Mouse (Mus musculus): Measurements from ENCODE around the gene Clic1.
"Not testable (repeated sequence)": the region's sequence is repeated elsewhere in the genome, so short reads cannot be mapped to it uniquely, and the experiment has no call there.

The Clic1 gene

DNA sequence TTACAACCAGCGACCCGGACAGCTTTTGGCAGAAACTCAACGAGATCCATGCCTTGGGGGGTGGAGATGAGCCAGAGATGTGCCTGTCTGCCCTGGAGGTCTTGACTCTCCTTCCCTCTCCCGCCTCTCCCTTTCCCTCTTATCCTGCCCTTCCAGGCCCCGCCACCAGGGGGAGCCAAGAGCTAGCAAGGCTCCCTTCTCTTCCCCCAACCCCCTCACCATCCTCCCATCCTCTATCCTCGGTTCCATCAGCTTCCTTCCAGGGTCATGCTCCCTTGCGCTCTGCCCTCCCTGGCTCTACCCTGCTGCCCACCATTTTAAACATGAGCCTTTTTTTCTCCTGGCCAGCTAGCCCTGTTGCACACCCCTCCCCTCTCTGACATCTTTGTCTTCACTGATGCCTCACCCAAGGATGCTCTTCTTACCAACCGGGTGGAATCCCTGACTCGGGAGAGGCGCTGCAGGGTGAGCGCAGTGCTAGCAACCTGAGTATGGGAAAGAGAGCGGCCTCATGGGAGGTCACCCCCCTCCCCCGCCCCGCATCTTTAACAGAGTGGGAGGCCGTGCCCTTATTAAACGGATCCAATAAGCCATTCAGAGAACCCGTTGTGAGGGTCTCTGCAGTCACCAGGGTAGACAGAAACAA lies 28.5 kb upstream of the Clic1 start:
- peak; percentile 87 to 95 for DNase-seq

DNA sequence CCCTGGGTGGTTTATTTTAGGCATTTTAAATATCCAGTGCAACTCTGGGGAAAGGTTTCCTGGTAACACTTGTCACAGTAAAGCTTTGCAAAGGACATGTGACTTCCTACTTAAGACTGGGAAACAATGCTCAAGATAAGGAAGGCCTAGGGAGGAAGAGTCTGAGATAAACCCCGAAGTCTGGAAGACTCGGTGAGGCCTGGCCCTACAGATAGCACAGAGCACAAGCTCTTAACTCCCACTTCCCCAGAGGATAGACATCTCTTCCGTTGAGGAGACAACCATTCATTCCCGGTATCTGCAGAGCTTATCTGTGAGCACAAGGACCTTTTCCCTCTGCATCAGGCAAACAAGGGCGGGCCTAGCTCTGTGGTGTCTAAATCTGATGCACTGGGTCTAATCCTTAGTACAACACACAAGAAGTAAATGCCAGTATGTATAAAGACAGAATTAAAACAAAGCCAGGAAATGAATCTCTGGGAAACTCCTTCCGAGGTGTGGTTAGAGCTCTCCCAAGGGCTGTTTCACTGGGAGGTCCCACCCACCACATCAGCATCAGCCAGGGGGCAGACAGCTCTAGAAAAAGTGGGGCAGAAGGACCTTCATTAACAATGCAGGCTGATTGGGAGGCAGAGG lies 27.8 kb upstream of the Clic1 start:
- DNase-seq: peak; percentile 19 to 32

DNA sequence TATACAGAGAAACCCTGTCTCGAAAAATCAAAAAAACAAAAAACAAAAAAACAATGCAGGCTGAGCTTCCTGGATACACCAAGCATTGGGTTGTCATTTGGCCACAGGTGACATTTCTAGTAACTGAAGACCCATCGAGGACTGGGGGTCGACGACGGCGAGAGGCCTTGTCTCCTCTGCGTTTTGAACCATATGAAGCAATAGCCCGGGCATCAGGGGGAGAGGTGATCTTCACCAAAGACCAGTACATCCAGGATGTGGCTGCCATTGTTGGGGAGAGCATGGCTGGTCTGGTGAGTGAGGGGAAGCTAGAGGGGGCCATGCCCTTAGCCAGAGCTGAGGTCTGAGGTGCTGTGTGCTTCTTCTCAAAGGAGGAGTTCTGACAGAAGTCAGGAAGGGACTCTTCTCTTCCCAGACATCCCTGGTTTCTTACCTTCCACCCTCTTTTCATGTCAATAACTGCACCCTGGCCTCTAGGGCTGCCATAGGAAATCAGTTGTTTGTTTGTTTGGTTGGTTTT lies 27.2 kb upstream of the Clic1 start:
- DNase-seq: no peak

DNA sequence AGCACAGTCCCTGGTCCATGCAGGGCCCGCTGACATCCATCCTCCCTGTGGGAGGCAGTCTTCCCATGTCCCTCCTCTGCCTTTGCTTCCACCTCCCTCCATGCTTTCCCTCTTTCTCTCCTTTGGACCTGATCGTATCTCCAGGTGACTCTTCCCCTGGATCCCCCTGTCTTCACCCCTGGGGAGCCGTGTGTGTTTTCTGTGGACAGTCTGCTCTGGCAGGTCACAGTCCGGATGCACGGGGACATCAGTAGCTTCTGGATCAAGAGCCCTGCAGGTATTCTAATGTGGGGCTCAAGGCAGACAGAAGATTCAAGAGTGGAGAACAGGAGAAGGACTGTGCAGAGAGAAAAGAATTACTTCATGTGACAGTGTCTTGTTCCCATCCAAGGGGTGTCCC lies 26.5 kb upstream of the Clic1 start:
- DNase-seq: no peak

DNA sequence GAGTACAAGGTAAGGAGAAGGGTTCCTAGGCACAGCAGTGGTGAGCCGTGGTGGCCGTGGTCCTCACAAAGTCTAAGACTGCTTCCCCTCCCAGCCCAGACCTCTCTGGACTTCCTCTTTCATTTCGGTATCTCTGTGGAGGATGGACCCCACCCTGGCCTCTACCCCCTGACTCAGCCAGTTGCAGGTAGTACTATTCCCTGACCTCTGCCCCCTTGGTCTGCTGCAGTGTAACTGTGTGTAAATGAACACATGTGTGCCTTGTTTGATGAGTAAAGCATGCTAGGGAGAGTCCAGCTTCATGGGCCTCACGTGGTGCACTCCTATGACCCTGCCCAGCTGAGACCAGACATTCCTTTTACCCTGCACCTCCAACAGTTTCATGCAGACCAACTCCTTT lies 26.0 kb upstream of the Clic1 start:
- no peak for DNase-seq

DNA sequence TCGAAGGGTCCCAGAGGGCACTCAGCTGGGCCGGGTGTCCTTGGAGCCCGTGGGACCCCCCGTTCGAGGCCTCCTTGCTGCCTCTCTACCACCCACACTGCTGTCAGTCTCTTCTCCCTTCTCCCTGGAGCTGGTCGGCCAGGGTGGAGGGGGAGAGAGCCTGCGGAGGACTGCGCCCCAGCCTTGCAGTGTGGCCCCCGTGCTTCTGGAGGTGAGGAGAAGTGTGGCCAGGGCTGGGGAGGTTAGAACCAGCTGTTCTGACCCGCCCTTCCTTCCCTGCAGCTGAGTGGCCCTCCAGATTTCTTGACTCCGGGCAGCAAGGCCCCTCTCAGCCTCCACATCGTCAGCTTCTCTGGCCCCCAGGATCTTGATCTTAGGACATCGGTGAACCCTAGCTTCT lies 25.5 kb upstream of the Clic1 start:
- no peak for DNase-seq

DNA sequence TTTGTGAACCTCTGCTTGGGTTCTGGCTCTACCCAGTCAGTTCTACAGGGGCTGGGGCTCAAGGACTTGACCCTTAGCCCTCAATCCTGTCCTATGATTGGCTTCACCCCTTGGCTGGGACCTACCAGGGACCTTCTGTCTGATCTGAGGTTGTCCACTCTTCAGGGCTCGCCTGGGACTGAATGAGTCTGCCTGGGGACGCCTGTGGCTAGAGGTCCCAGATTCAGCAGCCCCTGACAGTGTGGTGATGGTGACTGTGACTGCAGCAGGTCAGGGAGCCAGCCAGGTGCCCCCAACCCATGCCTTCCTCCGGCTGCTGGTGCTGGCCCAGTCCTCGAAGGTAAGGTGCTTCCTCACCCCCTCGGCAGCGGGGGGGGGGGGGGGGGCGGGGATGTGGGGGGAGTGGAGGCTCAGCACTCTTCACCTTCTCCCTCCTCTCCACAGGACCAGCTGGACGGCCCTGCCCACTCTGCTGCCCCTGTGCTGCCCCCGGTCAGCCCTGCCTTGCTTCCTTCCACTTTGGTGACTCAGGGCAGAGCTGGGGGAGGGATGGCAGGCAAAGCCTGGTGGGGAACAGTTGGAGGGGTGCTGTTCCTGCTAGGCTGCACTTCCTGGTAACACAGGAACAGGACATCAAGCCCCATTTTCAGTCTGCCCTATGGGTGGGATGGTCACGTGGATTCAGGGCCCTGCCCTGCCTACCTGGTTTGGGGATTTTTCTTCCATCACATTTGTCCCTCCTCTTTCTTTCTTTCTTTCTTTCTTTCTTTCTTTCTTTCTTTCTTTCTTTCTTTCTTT lies 24.9 kb upstream of the Clic1 start:
- DNase-seq: no peak

DNA sequence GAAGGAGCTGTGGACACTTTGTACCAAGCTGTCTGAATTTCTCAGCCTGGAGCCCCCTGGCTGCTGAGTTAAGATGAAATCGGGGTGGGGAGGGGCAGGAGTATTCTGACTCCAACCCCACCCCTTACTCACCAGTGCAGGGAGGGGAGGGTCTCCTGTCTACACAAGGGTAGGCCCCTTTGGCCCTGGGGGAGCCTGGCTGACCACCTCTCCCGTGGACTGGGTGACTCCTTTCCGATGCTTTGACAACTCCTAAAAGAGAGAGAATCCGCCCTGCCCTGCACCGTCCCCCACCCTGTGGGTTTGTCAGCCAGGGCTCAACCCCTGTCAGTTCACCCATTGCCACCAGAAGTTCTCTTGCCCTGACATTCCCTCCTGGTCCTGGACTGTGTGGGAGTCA lies 23.6 kb upstream of the Clic1 start:
- no peak for DNase-seq

DNA sequence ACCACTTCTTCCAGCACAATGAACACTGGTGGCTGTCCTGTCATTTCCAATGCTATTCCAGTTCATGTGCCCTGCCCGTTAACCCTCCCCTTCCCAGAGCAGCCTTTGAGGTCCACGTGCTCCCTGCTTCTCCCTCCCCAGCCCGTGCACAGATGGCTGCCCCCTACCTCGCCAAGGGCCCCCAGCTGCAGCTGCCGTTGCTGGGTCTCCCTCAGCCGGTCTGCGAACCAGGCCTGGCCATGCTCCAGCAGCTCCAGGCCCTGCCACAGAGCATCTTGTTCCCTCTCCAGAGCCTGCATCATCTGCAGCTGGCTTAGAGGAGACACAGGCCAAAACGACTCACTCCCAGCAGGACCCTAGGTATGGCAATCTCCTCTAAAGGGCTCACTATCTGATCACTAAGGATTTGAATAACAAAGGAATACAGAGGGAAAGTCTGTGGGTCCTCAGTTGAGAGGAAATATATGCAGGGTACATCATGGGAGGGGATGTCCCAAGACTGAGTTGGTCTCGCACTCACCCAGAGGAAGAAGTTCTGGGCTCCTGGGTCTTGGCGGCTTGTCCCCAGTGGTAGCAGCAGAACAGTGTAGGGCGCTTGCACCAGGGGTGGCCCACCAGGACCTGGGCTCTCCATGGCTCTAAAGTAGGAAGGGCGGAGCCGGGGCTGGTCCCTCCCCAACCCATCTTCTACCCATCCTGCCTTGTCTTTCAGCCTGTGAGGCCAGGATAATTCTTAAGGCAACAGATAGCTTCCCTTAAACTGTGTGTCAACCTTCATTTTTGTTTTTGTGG lies 22.3 kb upstream of the Clic1 start, which contains the start of gene Sapcd1:
Gene Sapcd1, minus strand, starts transcription at position 740 of the 792 bp plus-strand sequence.
- no peak for DNase-seq

DNA sequence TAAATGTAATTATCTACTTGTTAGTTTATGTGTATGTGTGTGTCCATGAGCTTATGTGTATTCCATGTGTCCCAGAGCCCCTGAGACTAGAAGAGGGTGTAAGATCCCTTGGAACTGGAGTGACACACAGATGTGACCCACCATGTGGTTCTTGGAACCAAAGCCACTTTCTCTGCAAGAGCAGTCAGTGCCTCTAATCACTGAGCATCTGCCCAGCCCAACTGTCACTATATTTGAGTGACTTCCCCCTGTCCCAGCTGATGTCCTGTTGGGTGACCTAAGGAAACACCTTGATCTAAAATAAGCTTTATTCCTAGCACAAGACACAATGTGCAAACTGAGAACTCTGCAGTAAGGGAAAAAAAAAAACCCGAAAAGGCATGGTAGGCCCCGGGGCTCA lies 21.5 kb upstream of the Clic1 start:
- no peak for DNase-seq

DNA sequence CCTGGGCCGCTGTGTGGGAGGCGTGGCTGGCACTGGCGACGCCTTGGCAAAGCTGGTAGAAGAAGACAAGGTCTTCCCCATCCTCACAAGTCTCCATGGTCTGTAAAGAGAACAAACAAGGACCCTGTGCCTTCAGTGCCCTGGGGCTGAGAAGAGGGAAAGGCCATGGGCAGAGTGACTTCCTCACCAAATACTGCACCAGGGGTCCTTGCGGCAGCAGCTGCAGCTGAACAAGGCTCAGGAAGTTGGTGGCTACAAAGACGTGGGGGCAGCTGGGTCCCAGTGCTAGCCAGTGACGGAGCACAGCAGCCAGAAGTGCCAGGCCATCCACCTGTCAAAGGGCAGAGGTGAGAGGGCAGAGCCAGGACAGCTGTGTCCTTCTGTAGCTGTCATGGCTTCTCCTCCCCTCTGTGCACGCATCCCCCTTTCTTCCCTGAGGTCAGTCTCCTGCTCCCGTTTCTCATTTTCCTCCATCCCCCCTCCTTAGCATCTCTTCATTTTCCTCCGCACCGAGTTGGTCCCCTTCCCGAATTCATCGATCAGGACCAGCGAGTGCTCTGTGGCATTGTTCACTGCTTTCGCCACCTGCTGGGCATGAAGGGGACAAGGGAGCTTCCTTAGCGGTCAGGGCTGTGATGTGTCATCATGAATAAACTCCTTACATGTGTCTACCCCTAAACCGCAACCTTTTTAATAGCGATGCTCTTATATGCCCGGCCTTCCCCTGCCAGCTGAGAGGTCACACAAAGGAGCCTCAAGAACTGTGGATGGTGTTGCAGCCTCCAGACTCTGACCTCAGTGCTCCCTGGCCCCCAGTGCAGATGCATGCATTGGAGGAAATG lies 19.9 kb upstream of the Clic1 start:
- peak in 1 of 2 experiments; percentile 56 for DNase-seq

DNA sequence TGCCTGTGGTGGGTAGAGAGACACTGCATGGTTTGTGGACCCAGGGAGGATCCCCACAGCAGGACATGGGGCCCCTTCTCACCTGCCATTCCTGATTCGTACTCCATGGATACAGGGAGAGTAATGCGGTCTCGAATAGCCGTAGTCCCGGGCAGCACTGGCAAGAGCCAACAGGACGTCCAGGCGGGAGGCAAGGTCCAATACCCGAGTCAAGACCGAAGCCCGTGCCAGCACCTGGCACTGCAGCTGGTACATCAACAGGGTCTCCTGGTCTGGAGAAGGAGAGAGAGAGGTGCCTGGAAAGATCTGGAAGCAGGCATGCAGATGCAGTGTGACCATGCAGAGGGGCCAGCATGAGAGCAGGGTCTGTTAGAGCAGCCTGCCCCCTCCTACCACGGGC lies 18.5 kb upstream of the Clic1 start:
- DNase-seq: no peak

DNA sequence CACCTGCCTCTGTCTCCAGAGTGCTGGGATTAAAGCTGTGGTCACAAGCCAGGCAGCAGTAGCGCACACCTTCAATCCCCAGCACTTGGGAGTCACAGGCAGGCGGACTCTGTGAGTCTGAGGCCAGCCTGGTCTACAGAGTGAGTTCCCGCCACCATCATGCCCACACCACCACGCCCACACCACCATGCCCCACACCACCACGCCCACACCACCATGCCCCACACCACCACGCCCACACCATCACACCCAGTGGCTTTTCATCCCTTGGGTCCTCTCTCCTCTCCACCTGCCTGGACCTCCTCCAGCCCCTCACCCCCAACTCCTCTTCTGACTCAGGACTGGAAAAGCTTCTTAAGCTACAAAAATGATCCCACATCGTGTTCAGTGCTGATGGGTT lies 17.9 kb upstream of the Clic1 start:
- DNase-seq: no peak

DNA sequence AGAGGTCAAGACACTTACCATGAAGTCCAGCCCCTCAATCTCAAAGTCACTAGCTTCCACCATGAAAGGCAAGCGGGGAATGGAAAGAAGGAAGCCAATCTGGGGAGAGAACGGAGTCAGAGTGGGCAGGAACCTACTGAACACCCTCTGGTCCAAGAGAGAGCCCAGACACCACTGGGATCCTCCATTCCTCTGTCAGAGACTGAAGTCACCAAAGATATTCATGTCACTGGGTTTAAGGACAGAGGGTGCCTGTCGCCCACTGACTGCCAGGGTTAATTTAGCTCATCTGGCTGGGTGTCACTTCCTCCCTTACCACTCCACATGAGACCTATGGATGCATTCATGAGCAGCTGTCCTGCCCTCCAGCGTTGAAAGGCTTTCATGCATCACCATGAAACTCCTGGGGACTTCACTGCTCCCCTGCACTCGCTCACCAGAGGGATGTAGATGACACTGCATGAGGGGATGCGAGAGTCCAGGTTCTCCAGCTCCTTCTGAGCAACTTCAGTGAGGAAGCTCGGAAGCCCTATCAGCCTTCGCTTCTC lies 17.4 kb upstream of the Clic1 start:
- DNase-seq: no peak

DNA sequence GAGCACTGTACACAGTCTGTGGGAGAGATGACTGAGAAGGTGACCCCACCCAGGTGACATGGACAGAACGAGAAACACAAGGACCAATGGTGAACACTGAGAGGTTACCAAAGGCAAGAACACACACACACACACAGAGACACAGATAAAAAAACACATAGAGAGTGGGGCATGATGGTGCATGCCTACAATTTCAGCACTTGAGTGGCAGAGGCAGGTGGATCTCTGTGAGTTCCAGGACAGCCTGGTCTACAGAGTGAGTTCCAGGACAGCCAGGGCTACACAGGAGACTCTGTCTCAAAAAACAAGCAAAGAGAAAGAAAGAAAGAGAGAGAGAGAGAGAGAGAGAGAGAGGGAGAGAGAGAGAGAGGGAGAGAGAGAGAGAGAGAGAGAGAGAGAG lies 16.1 kb upstream of the Clic1 start:
- not testable (repeated sequence) for DNase-seq

DNA sequence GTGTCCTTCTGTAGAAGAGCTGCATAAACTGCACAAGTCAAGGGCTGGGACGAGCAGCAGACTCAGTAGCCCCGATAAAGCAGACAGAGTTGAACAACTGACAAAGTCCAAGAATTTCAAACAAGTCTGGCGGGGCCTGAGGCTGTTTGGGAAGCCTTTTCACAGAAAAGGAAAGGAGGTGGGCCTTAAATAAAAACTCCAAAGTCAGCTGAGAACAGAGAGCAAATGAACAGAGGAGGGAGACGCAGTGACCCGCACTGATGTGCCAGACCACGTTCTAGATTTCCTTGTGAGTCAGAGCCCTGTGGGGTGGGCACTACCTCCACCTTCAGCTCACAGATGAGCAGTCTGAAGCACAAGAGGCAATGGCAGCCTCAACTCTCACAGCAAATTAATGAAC lies 14.9 kb upstream of the Clic1 start:
- no peak for DNase-seq

DNA sequence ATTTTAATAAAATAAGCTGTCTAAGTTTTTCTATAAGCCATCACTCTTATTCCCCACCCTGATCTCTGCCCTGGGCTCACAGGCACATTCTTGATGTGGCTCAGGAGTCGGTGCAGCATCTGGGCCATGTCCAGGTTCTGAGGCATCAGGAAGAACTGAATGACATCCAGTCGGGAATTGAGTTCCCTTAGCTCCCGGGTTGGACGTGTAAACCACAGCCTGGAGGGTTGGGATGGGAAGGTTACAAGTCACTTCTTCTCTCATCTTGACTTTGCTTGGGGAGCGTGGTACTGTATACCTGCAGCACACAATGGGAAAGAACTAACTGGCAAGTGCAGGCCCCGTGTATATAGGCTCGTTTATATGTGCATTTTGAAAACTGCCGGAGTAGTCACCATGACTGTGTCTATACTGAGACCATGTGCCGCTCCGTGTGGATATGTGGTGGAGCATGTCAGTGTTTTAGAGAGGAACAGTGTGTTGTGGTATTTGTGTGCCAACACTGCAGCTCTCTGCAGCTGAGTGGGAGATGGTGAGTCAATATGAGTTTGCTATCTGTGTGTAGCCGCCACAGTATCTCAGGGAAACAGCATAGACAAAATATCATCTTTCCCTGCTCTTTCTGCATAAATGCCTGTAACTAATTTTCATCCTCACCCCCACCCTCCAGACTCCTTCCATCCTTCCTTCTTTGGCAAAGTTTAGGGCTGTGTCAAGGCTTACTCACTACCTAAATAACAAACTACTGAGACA lies 10.5 kb upstream of the Clic1 start:
- DNase-seq: no peak

DNA sequence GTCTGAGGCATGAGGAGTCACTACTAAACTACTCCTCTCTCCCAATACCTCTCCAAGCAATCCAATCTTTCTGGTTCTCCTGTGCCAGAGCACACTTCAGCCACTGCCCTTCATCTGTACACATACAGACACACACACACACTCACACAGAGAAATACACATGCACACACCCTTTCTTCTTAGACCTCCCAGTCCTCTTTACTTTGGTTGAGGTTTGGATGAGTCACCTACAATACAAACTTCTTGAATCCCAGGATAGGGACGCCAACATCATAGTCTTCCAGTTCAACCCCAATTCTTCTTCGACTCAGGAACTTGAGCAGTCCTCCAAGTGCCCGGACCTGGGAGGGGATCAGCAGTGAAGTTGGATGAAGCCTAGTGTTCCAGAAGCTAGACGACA lies 6.0 kb upstream of the Clic1 start:
- DNase-seq: no peak

DNA sequence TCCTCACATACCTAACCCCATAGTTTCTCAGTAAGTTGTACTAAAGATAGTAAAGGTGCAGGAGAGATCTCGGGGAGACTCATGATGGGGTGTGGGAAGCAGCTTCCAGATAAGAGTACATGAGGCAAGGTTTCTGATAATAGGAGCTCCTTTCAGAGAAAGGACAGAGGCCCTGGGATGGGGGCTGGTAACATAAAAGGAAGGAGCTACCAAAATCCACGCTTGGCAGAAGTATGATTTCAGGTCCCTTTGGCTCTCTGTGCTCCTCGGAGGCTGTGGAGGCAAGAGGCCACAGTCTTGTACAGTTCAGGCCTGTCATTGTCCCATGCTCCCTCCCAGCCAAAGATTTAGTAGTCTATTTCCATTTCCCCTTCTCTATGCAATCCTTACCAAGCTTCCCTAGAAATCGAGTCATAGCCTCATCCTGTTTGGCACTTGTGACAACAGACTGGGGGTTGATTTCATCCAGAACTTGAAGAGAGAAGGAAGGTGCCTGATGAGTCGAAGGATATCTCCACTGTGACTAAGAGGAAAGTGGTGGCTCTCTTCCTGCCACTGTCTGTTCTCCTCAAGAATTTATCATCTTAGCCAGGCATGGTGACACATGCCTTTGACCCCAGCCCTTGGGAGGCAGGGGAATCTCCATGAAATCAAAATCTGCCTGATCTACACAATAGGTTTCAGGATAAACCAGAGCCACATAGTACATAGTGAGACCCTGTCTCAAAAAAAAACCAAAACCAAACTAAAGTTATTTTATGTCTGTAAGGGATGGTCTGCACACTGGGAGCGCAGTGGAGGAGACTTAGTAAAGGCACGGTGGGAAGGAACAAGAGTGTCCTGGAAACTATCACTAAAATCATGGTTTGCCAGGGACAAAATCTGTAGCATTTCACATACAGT lies 4.6 kb upstream of the Clic1 start:
- DNase-seq: no peak
